Mouse (Mus musculus): ENCODE measurements at regions not wholly inside any gene's neighbourhood (a gene's known extent, or its start where the extent isn't known, plus 50 kb on each side); places are given as distances from the start of the nearest gene placed in this dataset.

DNA sequence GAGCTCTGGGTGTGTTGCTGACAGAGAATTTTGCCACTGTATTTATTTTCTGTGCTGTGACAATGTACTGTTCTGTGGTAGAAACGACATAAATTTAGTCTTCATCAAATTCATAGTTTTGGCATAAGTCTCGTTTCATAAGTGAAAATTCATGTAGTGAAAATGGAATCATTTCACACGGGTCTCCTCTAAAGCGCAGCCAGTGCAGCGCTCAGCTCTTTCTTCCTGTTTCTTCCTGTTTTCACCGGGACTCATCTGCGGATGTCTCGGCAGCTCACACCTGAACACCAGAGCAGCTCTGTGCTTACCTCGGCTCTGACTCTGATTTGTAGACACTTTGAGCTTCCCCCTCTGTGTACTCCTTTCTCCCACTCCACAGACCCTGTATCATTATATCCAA lies 85.2 kb upstream of the Prkd1 start:
- no peak for DNase-seq (ENCODE audit: extremely low read depth, low read depth, low spot score)

DNA sequence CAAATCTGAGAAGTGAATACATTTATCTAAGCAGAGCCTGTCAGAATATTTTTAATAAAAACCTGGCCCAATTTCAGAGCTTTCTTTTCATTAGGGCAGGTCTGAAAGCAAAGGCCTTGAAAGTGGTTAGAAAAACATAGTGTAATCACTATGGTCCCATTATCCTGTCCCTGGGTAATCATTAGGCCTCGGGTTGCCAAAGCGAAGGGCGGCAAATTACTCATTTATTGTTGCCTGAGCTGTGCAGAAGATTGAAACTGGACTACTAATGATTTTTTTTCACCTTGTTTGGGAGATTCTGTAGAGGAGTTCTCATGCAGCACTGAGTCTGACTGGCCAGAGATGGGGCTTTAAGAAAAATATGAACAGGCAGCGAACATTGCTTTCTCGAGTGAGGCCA lies 63.7 kb upstream of the Prkd1 start:
- DNase-seq (ENCODE audit: extremely low read depth, low read depth, low spot score): no peak

DNA sequence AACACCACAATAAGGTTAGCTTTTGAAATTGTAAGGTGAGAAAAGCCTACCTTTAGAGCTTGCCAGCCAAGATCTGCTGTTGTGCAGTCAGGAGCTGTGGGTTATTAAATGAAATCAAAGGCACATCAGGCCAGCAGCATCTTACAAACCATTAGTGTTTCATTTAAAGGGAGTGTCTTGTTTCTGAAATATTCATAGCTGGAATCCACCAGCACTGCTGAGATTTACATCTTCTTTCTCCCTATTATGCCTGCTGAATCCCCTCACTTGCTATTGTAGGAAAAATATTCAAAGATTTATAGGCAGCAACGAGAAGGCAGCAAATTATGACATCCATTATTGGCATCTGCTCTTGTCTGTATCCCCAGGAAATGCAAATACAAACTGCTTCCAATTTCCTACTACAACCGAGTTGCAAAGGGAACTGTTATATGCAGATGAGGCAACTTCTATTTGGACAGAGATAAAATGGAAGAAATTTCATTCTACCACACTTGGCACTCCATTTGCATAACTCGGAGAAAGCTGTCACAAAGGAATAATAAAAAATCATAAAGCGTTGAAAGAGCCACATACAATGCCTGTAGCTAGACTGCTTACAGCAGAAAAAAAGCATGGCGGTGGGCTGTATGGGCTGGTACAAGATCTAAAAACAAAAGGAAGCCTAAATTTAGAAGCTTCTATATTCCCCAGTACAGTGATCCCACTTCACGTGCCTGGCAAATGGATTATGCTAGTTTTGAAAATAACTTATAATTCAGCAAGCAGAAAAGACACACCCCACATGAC lies 60.3 kb upstream of the Prkd1 start:
- no peak for DNase-seq (ENCODE audit: extremely low read depth, low read depth, low spot score)

DNA sequence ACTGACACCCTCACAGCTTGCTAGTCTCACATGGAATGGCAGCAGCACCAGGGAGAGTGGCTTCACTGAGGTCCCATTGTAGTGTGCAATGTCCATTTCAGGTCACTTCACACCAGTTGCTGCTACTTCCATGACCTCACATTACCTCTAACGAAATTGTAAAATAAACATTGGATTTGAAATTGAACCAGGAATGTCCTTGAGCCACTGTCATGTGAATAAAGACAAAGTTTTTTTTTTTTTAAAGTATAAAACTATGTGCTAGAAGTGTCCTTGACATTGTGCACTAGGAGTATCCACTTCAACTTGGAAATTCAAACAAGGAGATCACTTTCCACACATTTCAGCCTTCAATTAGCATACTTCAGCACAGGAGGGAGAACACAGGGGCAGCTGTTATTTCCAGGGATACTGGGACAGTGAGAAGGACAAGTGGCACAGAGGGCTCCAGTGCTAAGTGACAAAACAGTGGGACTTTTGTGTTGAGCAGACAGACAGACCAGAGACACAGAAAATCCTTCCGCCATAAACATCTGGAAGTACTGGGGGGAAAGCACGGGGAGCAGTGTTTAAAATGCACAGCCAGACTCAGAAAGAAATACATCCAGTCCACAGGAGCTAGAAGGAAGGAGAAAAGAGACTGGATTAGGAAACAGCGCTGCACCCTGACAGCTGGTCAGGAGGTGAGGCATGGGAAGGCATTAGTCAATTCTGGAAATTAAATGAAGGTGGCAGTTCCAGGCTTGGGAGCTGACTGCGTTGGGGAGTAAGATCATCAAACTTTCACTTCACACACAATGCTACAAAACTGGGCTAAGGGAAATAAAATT lies 49.9 kb upstream of the Prkd1 start:
- DNase-seq (ENCODE audit: extremely low read depth, low read depth, low spot score): no peak
